In the genomic region with DNA sequence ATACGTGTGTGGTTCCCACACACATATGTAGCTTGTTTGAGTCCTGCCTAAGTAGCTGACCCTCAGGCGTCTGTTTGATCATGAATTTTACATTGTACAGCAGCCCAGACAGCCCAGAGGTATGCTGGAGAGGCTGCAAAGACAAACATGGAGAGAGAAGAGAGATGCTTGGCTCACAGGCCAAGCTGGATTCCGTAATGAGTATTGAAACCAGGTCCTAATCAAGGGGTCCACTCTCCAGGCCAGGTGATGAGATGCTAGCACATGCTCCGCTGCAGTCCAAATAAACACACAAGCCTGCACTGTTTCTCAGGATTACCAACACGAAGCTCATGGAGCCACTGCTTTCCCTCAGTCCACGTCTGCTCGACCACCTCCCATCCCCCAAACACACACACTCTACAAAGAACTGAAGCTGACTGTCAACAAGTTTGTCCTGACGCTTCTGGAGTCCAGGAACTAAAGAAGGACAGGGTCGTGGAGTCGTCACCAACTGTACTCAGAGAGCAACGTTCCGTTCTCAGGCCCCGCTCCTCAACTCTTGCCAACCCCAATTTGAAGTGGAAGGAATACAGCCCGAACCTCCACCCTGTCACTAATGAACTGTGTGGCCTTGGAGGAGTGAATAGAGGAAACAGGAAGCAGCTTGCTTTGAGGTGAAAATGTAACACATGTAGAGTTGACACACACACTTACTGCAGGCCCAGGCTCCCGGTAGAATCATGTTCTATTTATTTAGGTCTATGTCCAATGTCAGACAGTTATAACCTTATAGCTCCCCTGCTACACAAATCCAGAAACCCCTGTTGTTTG, we compare ENCODE assay signal across 26 mouse cellular contexts.
DNase-seq lines count a peak whose midpoint lies in the region; ATAC-seq and TF ChIP-seq lines count a peak whose summit lies in the region.
"Had no signal": no experiment of that assay in that cellular context is flagged by ENCODE, and none has a peak within 500 bp of the region (broad histone marks: within the 10 kb centered on the region; RNA-seq: fewer than 3 reads in every experiment).

No protein-coding gene starts in this region.

- no peaks in the 10 kb centered on the region for H3K9me3 ChIP-seq in kidney, postnatal 0 days (replicated peaks; ENCODE audit: low read length)
- H3K9me3 ChIP-seq in limb, embryonic 13.5 days = no peaks in the 10 kb centered on the region
- H3K9me3 ChIP-seq: heart, embryonic 13.5 days; neural tube, embryonic 15.5 days had no signal

- no peak overlapping the region for H3K4me2 ChIP-seq in kidney, postnatal 0 days (ENCODE audit: low read length)
- no peak overlapping the region for H3K4me2 ChIP-seq in limb, embryonic 13.5 days (replicated peaks)
- H3K4me2 ChIP-seq: heart, embryonic 13.5 days; neural tube, embryonic 15.5 days had no signal

- H3K9ac ChIP-seq in kidney, postnatal 0 days (ENCODE audit: low read depth, low read length) = no peak overlapping the region
- no peak overlapping the region for H3K9ac ChIP-seq in limb, embryonic 13.5 days
- H3K9ac ChIP-seq: heart, embryonic 13.5 days; liver, postnatal 0 days; neural tube, embryonic 15.5 days had no signal

- WGBS in kidney, postnatal 0 days = 62% methylated on average over 15 of the region's 15 CpGs
- WGBS in limb, embryonic 13.5 days = 37% methylated on average over 15 of the region's 15 CpGs

- no peak for ATAC-seq in kidney, postnatal 0 days (replicated peaks; ENCODE audit: low FRiP score, low read depth)
- ATAC-seq in limb, embryonic 13.5 days (ENCODE audit: low FRiP score, low read depth) = no peak
- no peak for ATAC-seq in megakaryocyte, adult 5-6 weeks (ENCODE audit: poor library complexity, severe bottlenecking)
- ATAC-seq: forebrain, embryonic 14.5 days; hindbrain, embryonic 16.5 days; intestine, embryonic 16.5 days; liver, postnatal 0 days; midbrain, embryonic 16.5 days had no signal

- no peak for TF ChIP-seq CTCF in kidney, postnatal 0 days (IDR thresholded peaks at IDR 0.05; ENCODE audit: low read depth)
- no peak for TF ChIP-seq CTCF in testis, adult 2 months (IDR thresholded peaks at IDR 0.05; ENCODE audit: control insufficient read depth, insufficient read depth, insufficient replicate concordance, low read depth, low read length)

- H3K27me3 ChIP-seq in kidney, postnatal 0 days (ENCODE audit: insufficient read depth, low read length) = no peaks in the 10 kb centered on the region
- H3K27me3 ChIP-seq in testis, adult 2 months (ENCODE audit: control insufficient read depth, insufficient read depth, low read length) = no peaks in the 10 kb centered on the region
- H3K27me3 ChIP-seq in limb, embryonic 13.5 days = no peaks in the 10 kb centered on the region
- H3K27me3 ChIP-seq: heart, embryonic 13.5 days; neural tube, embryonic 15.5 days had no signal

- TF ChIP-seq POLR2A in testis, adult 2 months (IDR thresholded peaks at IDR 0.05; ENCODE audit: control insufficient read depth, low read depth, low read length) = no peak

- H3K4me1 ChIP-seq in kidney, postnatal 0 days (replicated peaks; ENCODE audit: insufficient read depth, low read length) = no peaks in the 10 kb centered on the region
- no peaks in the 10 kb centered on the region for H3K4me1 ChIP-seq in testis, adult 2 months (ENCODE audit: control insufficient read depth, insufficient read depth, low read length)
- H3K4me1 ChIP-seq in limb, embryonic 13.5 days = peaks cover 36% of the 10 kb centered on the region
- H3K4me1 ChIP-seq: neural tube, embryonic 15.5 days had no signal

- DNase-seq in kidney, postnatal 0 days (ENCODE audit: low spot score) = peak; percentile 31
- DNase-seq in kidney, adult 9 months = no peak
- no peak for DNase-seq in testis, postnatal 10 days (ENCODE audit: low spot score)
- DNase-seq in spleen, adult 18-20 months = no peak
- no peak for DNase-seq in left cerebral cortex, adult 8-10 months (ENCODE audit: low spot score in 2 of 2)
- DNase-seq: adrenal gland, postnatal 25 days; cerebellum, adult 11-12 months; cerebellum, postnatal 14 days; embryo, embryonic 11 days; gastrocnemius, postnatal 36 days; heart, postnatal 4 days; layer of hippocampus, adult 9-11 months; liver, postnatal 0 days; right cerebral cortex, postnatal 25 days; thymus, postnatal 14 days had no signal

- H3K27ac ChIP-seq in kidney, postnatal 0 days = no peak overlapping the region
- peak overlapping the region; percentile 59 for H3K27ac ChIP-seq in testis, adult 2 months (ENCODE audit: control insufficient read depth, insufficient read depth, low read depth, low read length)
- H3K27ac ChIP-seq in limb, embryonic 13.5 days = peak overlapping the region; percentile 4; the same call in 1 of the 2 replicates
- H3K27ac ChIP-seq: heart, embryonic 13.5 days; left cerebral cortex, adult 2 months; neural tube, embryonic 15.5 days had no signal

- H3K36me3 ChIP-seq in kidney, postnatal 0 days (ENCODE audit: insufficient read depth, low read length) = no peaks in the 10 kb centered on the region
- H3K36me3 ChIP-seq in testis, adult 2 months (ENCODE audit: control insufficient read depth, insufficient read depth, low read length) = no peaks in the 10 kb centered on the region
- no peaks in the 10 kb centered on the region for H3K36me3 ChIP-seq in limb, embryonic 13.5 days
- H3K36me3 ChIP-seq: heart, embryonic 13.5 days; neural tube, embryonic 15.5 days had no signal

- no peak overlapping the region for H3K4me3 ChIP-seq in kidney, postnatal 0 days (replicated peaks; ENCODE audit: low read depth, low read length)
- no peak overlapping the region for H3K4me3 ChIP-seq in testis, adult 2 months (ENCODE audit: control insufficient read depth, low read depth, low read length)
- no peak overlapping the region for H3K4me3 ChIP-seq in limb, embryonic 13.5 days
- H3K4me3 ChIP-seq: erythroblast, embryonic 14.5 days; heart, embryonic 13.5 days; left cerebral cortex, adult 2 months; neural tube, embryonic 15.5 days had no signal
